Mouse (Mus musculus) layer of hippocampus, postnatal 10 days (tissue): Measurements from ENCODE around the gene Smyd3. TPM values are rescaled to one million over a fixed set of nuclear protein-coding genes. Genes with fewer than 3 reads are reported as not detected.

ENCODE experiments used
- DNase-seq, 2 experiments: peaks; one replicate each; pipeline ENCODE4 v3.0.0; 2021; ENCODE audit warnings: low spot score in 2 of 2
- total RNA-seq, 2 experiments: library from RNA; stranded (reverse); gene quantifications; 2 replicates each; pipeline ENCODE4 v1.2.3; 2021

Smyd3 gene
- total RNA-seq, 2 experiments from 2014 or later = 21.8 to 26.0 TPM

GRCm38 (mm10) chr1:179041905-179042337 lies 475.9 kb downstream of the Smyd3 start:
- DNase-seq = peak; percentile 53 to 65

GRCm38 (mm10) chr1:179041231-179041904 lies 476.5 kb downstream of the Smyd3 start:
- DNase-seq = peak; percentile 22 to 34

GRCm38 (mm10) chr1:179038801-179039200 lies 479.0 kb downstream of the Smyd3 start:
- no peak for DNase-seq

GRCm38 (mm10) chr1:179032947-179033346 lies 484.9 kb downstream of the Smyd3 start:
- no peak for DNase-seq

GRCm38 (mm10) chr1:179031581-179031980 lies 486.3 kb downstream of the Smyd3 start:
- no peak for DNase-seq

GRCm38 (mm10) chr1:179026614-179027013 lies 491.2 kb downstream of the Smyd3 start:
- no peak for DNase-seq

GRCm38 (mm10) chr1:179025169-179025568 lies 492.7 kb downstream of the Smyd3 start:
- no peak for DNase-seq

GRCm38 (mm10) chr1:179023486-179023885 lies 494.4 kb downstream of the Smyd3 start:
- DNase-seq = no peak

GRCm38 (mm10) chr1:179017428-179017827 lies 500.4 kb downstream of the Smyd3 start:
- no peak for DNase-seq

GRCm38 (mm10) chr1:179013021-179013420 lies 504.8 kb downstream of the Smyd3 start:
- DNase-seq = no peak

- peak; percentile 75 to 80 for DNase-seq
Observed at GRCm38 (mm10) chr1:179012273-179012672, 505.6 kb downstream of the Smyd3 start.

- DNase-seq = no peak
Observed at GRCm38 (mm10) chr1:179010756-179011155, 507.1 kb downstream of the Smyd3 start.

- DNase-seq = no peak
Observed at GRCm38 (mm10) chr1:179009911-179010310, 507.9 kb downstream of the Smyd3 start.

- peak; percentile 42 to 59 for DNase-seq
Observed at GRCm38 (mm10) chr1:179004133-179004866, 513.5 kb downstream of the Smyd3 start.

GRCm38 (mm10) chr1:179003406-179004132 lies 514.3 kb downstream of the Smyd3 start:
- no peak for DNase-seq

GRCm38 (mm10) chr1:178999876-179000528 lies 517.8 kb downstream of the Smyd3 start:
- no peak for DNase-seq

- DNase-seq = no peak
Observed at GRCm38 (mm10) chr1:178997870-178998269, 520.0 kb downstream of the Smyd3 start.

- DNase-seq = no peak
Observed at GRCm38 (mm10) chr1:178994263-178994662, 523.6 kb downstream of the Smyd3 start.

- DNase-seq = no peak
Observed at GRCm38 (mm10) chr1:178992503-178992902, 525.3 kb downstream of the Smyd3 start.

GRCm38 (mm10) chr1:178991470-178991869 lies 526.4 kb downstream of the Smyd3 start:
- no peak for DNase-seq

GRCm38 (mm10) chr1:178991045-178991444 lies 526.8 kb downstream of the Smyd3 start:
- DNase-seq = no peak
